In the genomic region with DNA sequence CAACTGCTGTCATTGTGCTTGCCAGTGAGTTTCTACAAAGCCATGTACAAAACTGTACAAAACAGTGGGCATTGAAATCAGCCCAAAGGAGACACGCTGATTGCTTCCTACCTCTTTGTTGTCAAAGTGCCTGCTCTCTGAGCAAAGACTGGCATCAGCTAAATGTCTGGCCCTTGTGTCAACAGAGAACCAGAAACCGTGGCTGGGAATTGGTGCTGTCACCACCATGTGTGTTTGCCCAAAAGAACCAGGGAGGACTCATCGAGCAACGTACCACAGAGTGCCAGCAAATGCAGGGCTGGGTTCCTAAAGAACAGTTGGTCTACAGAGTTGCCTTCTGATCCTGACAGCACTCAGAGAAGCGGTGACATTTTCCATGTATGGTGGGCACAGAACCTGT, we compare ENCODE assay signal across 27 mouse cellular contexts. TPM values are rescaled to one million over a fixed set of nuclear protein-coding genes. Genes with fewer than 3 reads are reported as not detected.
"Had no signal": no experiment of that assay in that cellular context is flagged by ENCODE, and none has a peak within 500 bp of the region (broad histone marks: within the 10 kb centered on the region; RNA-seq: fewer than 3 reads in every experiment).

No protein-coding gene starts in this region.

- DNase-seq: gastrocnemius, adult 2 months; gastrocnemius, postnatal 10 days; gastrocnemius, postnatal 25 days; heart, adult 2 months; heart, postnatal 4 days; kidney, adult 18-20 months; kidney, adult 8-10 months; kidney, postnatal 10 days; kidney, postnatal 25 days; kidney, postnatal 4 days; liver; liver, embryonic 13.5 days; liver, postnatal 0 days had no signal

RNA-seq across cellular contexts. Expression of a gene that starts 2.3 kb away (rescaled TPM):
- total RNA-seq: gastrocnemius, adult 2 months; gastrocnemius, postnatal 10 days; gastrocnemius, postnatal 25 days; gastrocnemius, postnatal 4 days; granulocyte monocyte progenitor cell, adult 5-6 weeks; heart, adult 2 months; heart, postnatal 25 days; heart, postnatal 4 days had no signal
- polyA plus RNA-seq: heart, adult 2 months; heart, embryonic 11.5 days; heart, embryonic 13.5 days; heart, embryonic 15.5 days; inflammation-experienced regulatory T-cells, adult 6 months; intestine, postnatal 0 days; kidney, embryonic 14.5 days; kidney, embryonic 16.5 days; limb, embryonic 10.5 days; limb, embryonic 12.5 days; limb, embryonic 14.5 days; liver, embryonic 13.5 days; liver, embryonic 15.5 days; liver, postnatal 0 days had no signal
